Mouse (Mus musculus): ENCODE measurements around the gene Vill. TPM values are rescaled to one million over a fixed set of nuclear protein-coding genes. Genes with fewer than 3 reads are reported as not detected.
A peak's percentile ranks its signal among the peaks of the same experiment; 100 is the strongest.

Vill gene
- 4.5 and 5.9 TPM in 2 replicates for total RNA-seq (2014; rRNA removed)
- polyA plus RNA-seq (2015; fragmentation: Nextera tagmentation; extraction: Ambion mirVana) = 3.3 TPM in 2 replicates

DNA sequence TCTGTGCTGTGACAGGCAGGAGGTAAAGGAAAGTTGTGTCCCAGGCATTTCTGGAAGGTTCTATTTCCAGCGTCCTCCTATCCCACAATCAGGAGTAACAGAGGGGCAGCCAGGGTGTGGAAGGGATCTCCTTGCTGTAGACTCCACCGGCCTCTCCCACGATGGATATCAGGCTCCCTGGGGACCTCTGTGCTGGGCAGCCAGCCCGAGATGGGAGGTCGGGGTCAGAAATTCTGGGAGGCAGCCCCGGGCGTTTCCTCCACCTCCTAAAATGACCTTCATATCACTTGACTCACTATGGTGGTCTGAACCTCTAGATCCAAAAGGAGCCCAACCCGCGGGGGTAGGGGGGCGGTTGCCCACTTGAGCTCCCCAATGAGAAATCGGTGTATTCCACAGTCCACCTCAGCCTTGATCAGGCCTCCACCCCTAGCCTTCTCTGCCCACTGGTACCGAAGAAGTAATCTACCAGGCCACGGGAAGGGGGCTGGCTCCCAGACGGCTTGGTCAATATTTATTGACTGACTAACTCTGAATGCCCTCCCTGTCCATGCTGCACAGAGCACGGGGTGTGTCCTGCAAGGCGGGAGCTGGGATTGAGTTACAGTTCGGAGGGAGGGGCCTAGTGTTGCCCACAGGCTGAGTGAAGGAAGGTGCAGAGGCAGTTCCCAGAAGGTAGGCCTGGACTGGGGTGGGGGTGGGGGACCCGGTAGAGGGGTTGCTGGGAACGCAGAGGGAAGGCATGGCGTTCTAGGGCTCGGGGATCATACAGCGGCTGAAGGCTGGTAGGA is at the start of gene Vill:
Gene Vill (plus strand): TSS at position 625 of the 791 bp plus-strand sequence.
- H3K27me3 ChIP-seq (ENCODE audit: insufficient read depth, low read length) = peaks cover 5% of the 10 kb centered on the region; the same call in 1 of the 2 replicates
- no peak within 1 kb of the TSS for H3K27ac ChIP-seq
- no peak within 1 kb of the TSS for H3K4me3 ChIP-seq (ENCODE audit: low read length)
- TF ChIP-seq CTCF (IDR thresholded peaks at IDR 0.05; ENCODE audit: low read depth) = no peak
- peak within 1 kb of the TSS; percentile 41 for H3K4me2 ChIP-seq (ENCODE audit: low read depth, low read length)
- ATAC-seq (peak; percentile 28; the same call in 1 of the 2 replicates), DNase-seq (ENCODE audit: low spot score) (no peak)
- 0 out of 2 replicates have a peak within 1 kb of the TSS, but pooled peaks have one; percentile 3 for H3K9ac ChIP-seq (replicated peaks; ENCODE audit: low read length)
- H3K9me3 ChIP-seq (ENCODE audit: low read length) = no peaks in the 10 kb centered on the region
- 17% methylated on average over 22 of the region's 22 CpGs for WGBS
- H3K4me1 ChIP-seq (ENCODE audit: insufficient read depth, low read length) = no peaks in the 10 kb centered on the region
- H3K36me3 ChIP-seq (ENCODE audit: insufficient read depth, low read length) = no peaks in the 10 kb centered on the region

DNA sequence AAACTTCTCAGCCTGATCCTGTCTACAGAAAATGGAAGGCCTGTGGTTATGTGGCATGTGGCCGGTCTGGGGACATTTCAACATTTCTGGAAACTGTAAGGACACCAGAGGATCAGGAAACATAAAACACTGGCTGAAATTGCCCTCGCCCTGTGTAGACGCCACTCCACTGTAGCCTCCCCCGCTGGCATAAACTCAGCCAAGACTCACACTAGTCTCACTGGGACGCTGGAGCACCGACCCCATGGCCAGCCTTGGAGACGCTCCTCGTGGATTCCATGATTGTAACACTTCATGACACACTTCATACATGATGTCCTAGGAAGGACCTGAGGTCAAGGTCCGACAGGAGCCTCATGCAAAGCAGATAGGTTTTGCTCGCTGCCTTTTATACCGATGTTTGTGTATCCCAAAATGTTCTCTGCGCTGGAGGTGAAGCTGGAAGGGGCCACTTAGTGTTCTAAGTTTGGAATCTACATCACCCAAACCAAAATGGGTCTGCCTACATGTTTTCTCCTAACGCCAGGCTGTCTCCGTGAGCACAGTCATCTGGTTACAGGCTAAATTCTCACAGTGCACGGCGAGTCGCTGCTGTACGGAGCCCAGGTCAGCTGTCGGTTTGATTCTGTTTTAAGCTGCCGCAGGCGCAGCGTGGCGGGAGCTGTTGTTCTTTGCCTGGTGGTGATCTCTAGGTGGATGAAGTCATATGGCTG is 48.4 kb upstream of the Vill start:
- Histone ChIP-seq H3K4me1 (ENCODE audit: insufficient read depth, low read length) (peaks cover 5% of the 10 kb centered on the region; the same call in 1 of the 2 replicates), H3K9ac (replicated peaks; ENCODE audit: low read length) (no peak overlapping the region), H3K36me3 (ENCODE audit: insufficient read depth, low read length) (no peaks in the 10 kb centered on the region), H3K27ac (no peak overlapping the region), H3K9me3 (ENCODE audit: low read length) (no peaks in the 10 kb centered on the region), H3K4me2 (ENCODE audit: low read depth, low read length) (no peak overlapping the region), H3K4me3 (ENCODE audit: low read length) (no peak overlapping the region), H3K27me3 (ENCODE audit: insufficient read depth, low read length) (no peaks in the 10 kb centered on the region)
- no peak for TF ChIP-seq CTCF (IDR thresholded peaks at IDR 0.05; ENCODE audit: low read depth)
- WGBS = 90% methylated on average over 23 of the region's 23 CpGs
- ATAC-seq (no peak), DNase-seq (ENCODE audit: low spot score) (no peak)

DNA sequence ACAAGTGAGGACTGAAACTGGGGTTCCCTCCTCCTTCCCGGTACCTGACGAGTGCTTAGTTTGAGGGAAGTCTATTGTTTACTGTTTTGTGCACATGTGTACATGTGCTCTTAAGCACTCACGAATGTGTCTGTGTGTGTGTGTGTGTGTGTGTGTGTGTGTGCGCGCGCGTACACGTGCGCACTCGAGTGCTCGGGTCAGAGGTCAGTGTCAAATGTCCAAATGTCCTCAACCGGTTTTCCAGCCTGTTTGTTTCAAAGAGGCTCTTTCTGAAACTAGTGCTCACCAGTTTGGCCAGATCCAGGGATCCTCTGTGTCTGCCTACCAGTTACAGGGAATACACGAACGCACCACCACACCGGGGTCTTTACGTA is 47.9 kb upstream of the Vill start:
- peaks cover 5% of the 10 kb centered on the region; the same call in 1 of the 2 replicates for H3K4me1 ChIP-seq (ENCODE audit: insufficient read depth, low read length)
- H3K27me3 ChIP-seq (ENCODE audit: insufficient read depth, low read length) = no peaks in the 10 kb centered on the region
- 85% methylated on average over 16 of the region's 16 CpGs for WGBS
- no peak overlapping the region for H3K9ac ChIP-seq (replicated peaks; ENCODE audit: low read length)
- no peak overlapping the region for H3K4me3 ChIP-seq (ENCODE audit: low read length)
- TF ChIP-seq CTCF (IDR thresholded peaks at IDR 0.05; ENCODE audit: low read depth) = no peak
- no peaks in the 10 kb centered on the region for H3K9me3 ChIP-seq (ENCODE audit: low read length)
- no peak for DNase-seq (ENCODE audit: low spot score)
- no peak for ATAC-seq
- no peaks in the 10 kb centered on the region for H3K36me3 ChIP-seq (ENCODE audit: insufficient read depth, low read length)
- H3K4me2 ChIP-seq (ENCODE audit: low read depth, low read length) = no peak overlapping the region
- no peak overlapping the region for H3K27ac ChIP-seq

DNA sequence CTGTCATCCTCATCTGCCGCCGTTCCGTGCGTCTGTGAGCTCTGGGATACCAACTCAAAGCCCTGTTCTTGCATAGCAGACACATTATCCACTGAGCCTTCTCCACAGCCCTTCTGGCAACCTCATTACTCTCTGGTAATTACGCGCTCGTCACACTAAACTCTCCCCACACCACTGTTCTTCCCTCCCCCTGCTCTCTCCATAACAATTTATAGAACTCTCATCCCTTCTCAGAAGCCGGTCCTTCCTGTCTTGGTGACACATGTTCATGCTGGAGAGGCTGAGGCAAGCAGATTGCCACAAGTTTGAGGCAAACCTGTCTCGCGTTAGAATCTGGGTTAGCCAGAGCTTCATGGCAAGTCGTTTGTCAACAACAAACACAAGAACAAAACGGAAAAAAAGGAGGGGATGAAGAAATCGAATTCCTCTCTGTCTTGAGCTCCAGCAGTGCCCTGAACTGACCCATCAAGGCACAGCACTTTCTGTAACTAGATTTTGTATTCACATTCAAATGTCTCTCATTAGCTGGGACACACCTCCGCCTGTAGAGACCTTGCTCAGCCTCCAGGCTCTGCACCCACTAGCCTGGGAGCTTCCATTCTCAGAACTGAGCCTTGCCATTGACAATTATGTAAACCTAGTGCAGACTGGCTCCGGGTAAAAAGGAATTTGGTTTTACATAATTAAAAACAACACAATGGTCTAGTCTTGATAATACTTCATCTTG is 47.1 kb upstream of the Vill start:
- Histone ChIP-seq H3K36me3 (ENCODE audit: insufficient read depth, low read length) (no peaks in the 10 kb centered on the region), H3K4me3 (ENCODE audit: low read length) (no peak overlapping the region), H3K9ac (replicated peaks; ENCODE audit: low read length) (no peak overlapping the region), H3K4me1 (ENCODE audit: insufficient read depth, low read length) (peaks cover 5% of the 10 kb centered on the region; the same call in 1 of the 2 replicates), H3K9me3 (ENCODE audit: low read length) (no peaks in the 10 kb centered on the region), H3K27ac (no peak overlapping the region), H3K27me3 (ENCODE audit: insufficient read depth, low read length) (no peaks in the 10 kb centered on the region), H3K4me2 (ENCODE audit: low read depth, low read length) (no peak overlapping the region)
- 52% methylated on average over 15 of the region's 15 CpGs for WGBS
- ATAC-seq (no peak), DNase-seq (ENCODE audit: low spot score) (peak; percentile 12)
- TF ChIP-seq CTCF (IDR thresholded peaks at IDR 0.05; ENCODE audit: low read depth) = no peak

DNA sequence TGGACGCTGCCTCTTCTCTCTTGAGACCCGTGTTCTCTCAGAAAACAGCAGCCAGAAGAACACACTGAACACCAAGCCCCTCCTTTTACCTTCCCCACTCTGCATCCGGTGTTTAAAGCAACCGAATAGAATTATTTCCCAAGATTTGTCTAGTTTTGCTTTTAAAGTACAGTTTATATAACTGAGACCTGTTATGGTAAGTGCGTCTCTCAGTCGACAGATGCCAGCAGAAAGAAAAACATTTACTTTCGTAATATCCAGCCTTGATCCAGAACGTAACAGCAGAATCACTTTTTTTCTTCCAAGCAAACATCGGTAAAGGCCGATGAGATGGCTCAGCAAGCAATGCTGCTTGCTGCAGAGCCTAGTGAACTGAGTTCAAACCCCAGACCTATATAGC is 45.3 kb upstream of the Vill start:
- ATAC-seq = no peak
- no peak overlapping the region for H3K27ac ChIP-seq
- 80% methylated on average over 10 of the region's 10 CpGs for WGBS
- no peaks in the 10 kb centered on the region for H3K9me3 ChIP-seq (ENCODE audit: low read length)
- no peak overlapping the region for H3K4me2 ChIP-seq (ENCODE audit: low read depth, low read length)
- H3K36me3 ChIP-seq (ENCODE audit: insufficient read depth, low read length) = 0 out of 2 replicates have a peak, but pooled peaks cover 3% of the 10 kb centered on the region
- DNase-seq (ENCODE audit: low spot score) = no peak
- peaks cover 5% of the 10 kb centered on the region; the same call in 1 of the 2 replicates for H3K4me1 ChIP-seq (ENCODE audit: insufficient read depth, low read length)
- no peaks in the 10 kb centered on the region for H3K27me3 ChIP-seq (ENCODE audit: insufficient read depth, low read length)
- no peak overlapping the region for H3K4me3 ChIP-seq (ENCODE audit: low read length)
- no peak overlapping the region for H3K9ac ChIP-seq (replicated peaks; ENCODE audit: low read length)
- TF ChIP-seq CTCF (IDR thresholded peaks at IDR 0.05; ENCODE audit: low read depth) = no peak

DNA sequence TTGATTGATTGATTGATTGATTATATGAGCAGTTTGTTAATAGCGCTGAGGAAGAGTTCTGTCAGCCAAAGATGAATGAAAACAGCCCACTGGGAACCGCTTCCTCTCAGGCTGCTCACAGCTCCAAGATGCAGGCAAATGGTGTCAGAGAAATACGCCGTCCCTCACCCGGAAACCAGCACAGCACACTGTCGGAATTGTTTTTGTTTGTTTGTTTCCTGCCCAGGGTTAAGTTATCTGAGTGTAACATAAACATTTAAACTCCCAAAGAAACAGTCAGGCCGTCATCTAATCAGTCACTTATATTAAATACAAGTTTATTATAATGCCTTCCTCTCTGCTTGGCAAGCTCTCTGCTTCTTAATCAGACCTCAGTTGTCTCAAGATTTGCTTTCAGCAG is 43.7 kb upstream of the Vill start:
- Histone ChIP-seq H3K4me1 (ENCODE audit: insufficient read depth, low read length) (peaks cover 5% of the 10 kb centered on the region; the same call in 1 of the 2 replicates), H3K4me2 (ENCODE audit: low read depth, low read length) (no peak overlapping the region), H3K27me3 (ENCODE audit: insufficient read depth, low read length) (no peaks in the 10 kb centered on the region), H3K27ac (no peak overlapping the region), H3K4me3 (ENCODE audit: low read length) (no peak overlapping the region), H3K36me3 (ENCODE audit: insufficient read depth, low read length) (0 out of 2 replicates have a peak, but pooled peaks cover 4% of the 10 kb centered on the region), H3K9ac (replicated peaks; ENCODE audit: low read length) (no peak overlapping the region), H3K9me3 (ENCODE audit: low read length) (no peaks in the 10 kb centered on the region)
- DNase-seq (ENCODE audit: low spot score) (no peak), ATAC-seq (no peak)
- WGBS = 60% methylated on average over 7 of the region's 7 CpGs
- TF ChIP-seq CTCF (IDR thresholded peaks at IDR 0.05; ENCODE audit: low read depth) = no peak
